Mouse (Mus musculus): ENCODE measurements around the gene Dbh. TPM values are rescaled to one million over a fixed set of nuclear protein-coding genes. Genes with fewer than 3 reads are reported as not detected.

Gene Dbh
- polyA plus RNA-seq, 1 experiment from 2014 or later, result 0.52 TPM

DNA sequence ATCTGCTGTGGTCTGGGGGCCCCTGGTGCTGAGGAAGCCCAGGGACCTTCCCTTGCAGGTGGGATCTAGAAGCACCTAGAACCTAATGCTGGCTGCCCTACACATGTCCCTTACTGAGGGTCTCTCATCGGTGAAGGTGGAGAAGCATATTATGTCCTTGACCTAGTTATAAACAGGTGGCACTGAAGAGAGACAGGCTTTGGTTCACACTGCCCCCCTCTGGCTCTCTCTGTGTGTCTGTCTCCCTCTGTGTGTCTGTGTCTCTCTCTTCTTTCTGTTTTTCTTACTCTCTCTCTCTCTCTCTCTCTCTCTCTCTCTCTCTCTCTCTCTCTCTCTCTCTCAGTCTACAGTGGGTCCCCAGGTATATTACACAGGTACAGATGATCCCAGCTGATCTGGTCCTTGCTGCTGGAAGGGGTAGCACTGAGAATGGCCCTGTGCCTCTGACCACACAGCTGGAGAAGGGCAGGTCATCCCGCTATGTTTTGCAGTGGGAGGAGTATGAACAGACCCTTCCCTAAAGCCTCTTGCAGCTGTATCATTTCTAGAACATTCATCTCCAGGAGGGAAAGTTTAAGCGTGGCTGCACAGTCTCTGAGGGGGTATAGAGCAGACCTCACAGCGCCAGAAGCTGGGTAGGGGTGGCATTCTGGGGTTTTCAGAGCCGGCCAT is 63.9 kb downstream of the Dbh start:
- Histone ChIP-seq H3K9me3 (no peaks in the 10 kb centered on the region), H3K4me2 (replicated peaks) (no peak overlapping the region), H3K27ac (no peak overlapping the region), H3K27me3 (no peaks in the 10 kb centered on the region), H3K4me1 (no peaks in the 10 kb centered on the region; the same call in 1 of the 2 replicates), H3K9ac (no peak overlapping the region), H3K36me3 (no peaks in the 10 kb centered on the region), H3K4me3 (no peak overlapping the region)
- ATAC-seq (ENCODE audit: insufficient number of reproducible peaks, insufficient read depth, low FRiP score, low TSS enrichment), result no peak
- 81% methylated on average over 5 of the region's 5 CpGs for WGBS

- ATAC-seq (ENCODE audit: insufficient number of reproducible peaks, insufficient read depth, low FRiP score, low TSS enrichment), result no peak
- Histone ChIP-seq H3K9me3 (no peaks in the 10 kb centered on the region), H3K36me3 (no peaks in the 10 kb centered on the region), H3K27ac (no peak overlapping the region), H3K9ac (no peak overlapping the region), H3K4me3 (no peak overlapping the region), H3K27me3 (no peaks in the 10 kb centered on the region), H3K4me1 (no peaks in the 10 kb centered on the region; the same call in 1 of the 2 replicates), H3K4me2 (replicated peaks) (no peak overlapping the region)
- 86% methylated on average over 2 of the region's 2 CpGs for whole genome bisulfite sequencing
Observed at GRCm38 (mm10) chr2:27229481-27230105, 64.6 kb downstream of the Dbh start.

DNA sequence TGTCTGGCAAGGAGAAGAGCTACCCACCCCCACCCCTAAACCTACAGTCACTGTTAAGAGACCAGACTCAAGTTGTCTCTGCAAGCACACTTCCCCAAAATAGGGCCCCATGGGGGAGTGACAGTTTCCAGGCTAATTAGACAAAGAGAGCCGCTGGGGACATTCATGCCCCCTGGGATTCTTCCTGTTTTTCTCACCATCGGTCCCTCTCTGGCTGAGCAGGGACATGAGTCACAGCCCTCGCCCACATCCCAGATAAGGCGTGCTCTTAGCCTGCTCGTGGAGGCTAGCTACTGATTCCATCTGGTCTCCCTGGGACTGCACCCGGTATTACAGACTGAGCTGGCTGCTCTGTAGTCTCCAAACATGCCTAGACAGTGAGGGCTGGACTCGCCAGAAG is 67.3 kb downstream of the Dbh start:
- Histone ChIP-seq H3K9ac (no peak overlapping the region), H3K27ac (no peak overlapping the region), H3K27me3 (no peaks in the 10 kb centered on the region), H3K36me3 (no peaks in the 10 kb centered on the region), H3K4me1 (no peaks in the 10 kb centered on the region), H3K9me3 (no peaks in the 10 kb centered on the region), H3K4me3 (no peak overlapping the region), H3K4me2 (replicated peaks) (no peak overlapping the region)
- no peak for ATAC-seq (ENCODE audit: insufficient number of reproducible peaks, insufficient read depth, low FRiP score, low TSS enrichment)
- WGBS, result 27% methylated on average over 7 of the region's 7 CpGs

Other genes with a start within 250 kb of the Dbh start
- gene Surf2, start 248.9 kb upstream of the Dbh start, polyA plus RNA-seq (2016; fragmentation: Nextera tagmentation; extraction: Ambion mirVana), result 43.8 and 44.1 TPM in 2 replicates
- 54.2 and 56.8 TPM in 2 replicates for gene Surf1, start 248.7 kb upstream of the Dbh start, polyA plus RNA-seq (2016; fragmentation: Nextera tagmentation; extraction: Ambion mirVana)
- gene Surf4, start 231.3 kb upstream of the Dbh start, polyA plus RNA-seq (2016; fragmentation: Nextera tagmentation; extraction: Ambion mirVana), result 185 and 187 TPM in 2 replicates
- gene Stkld1, start 231.2 kb upstream of the Dbh start, polyA plus RNA-seq (2016; fragmentation: Nextera tagmentation; extraction: Ambion mirVana), result 0.22 TPM in 1 of 2 replicates, not detected in the other
- gene Rexo4, start 200.8 kb upstream of the Dbh start, polyA plus RNA-seq (2016; fragmentation: Nextera tagmentation; extraction: Ambion mirVana), result 51.4 and 53.5 TPM in 2 replicates
- gene Adamts13, start 191.8 kb upstream of the Dbh start, polyA plus RNA-seq (2016; fragmentation: Nextera tagmentation; extraction: Ambion mirVana), result not detected in 2 replicates
- 94.1 and 96.9 TPM in 2 replicates for gene Cacfd1, start 155.3 kb upstream of the Dbh start, polyA plus RNA-seq (2016; fragmentation: Nextera tagmentation; extraction: Ambion mirVana)
- 1.0 and 1.9 TPM in 2 replicates for gene Slc2a6, start 137.2 kb upstream of the Dbh start, polyA plus RNA-seq (2016; fragmentation: Nextera tagmentation; extraction: Ambion mirVana)
- gene Mymk, start 93.1 kb upstream of the Dbh start, polyA plus RNA-seq (2016; fragmentation: Nextera tagmentation; extraction: Ambion mirVana), result 8.7 and 12.1 TPM in 2 replicates
- 4.4 and 6.9 TPM in 2 replicates for gene Adamtsl2, start 85.9 kb upstream of the Dbh start, polyA plus RNA-seq (2016; fragmentation: Nextera tagmentation; extraction: Ambion mirVana)
- gene Fam163b, start 22.7 kb upstream of the Dbh start, polyA plus RNA-seq (2016; fragmentation: Nextera tagmentation; extraction: Ambion mirVana), result 0.24 and 0.29 TPM in 2 replicates
- 8.9 and 9.6 TPM in 2 replicates for gene Sardh, start 83.1 kb downstream of the Dbh start, polyA plus RNA-seq (2016; fragmentation: Nextera tagmentation; extraction: Ambion mirVana)